Mouse (Mus musculus) ES-E14 (cell line): Measurements from ENCODE around the gene Axin1. TPM values are rescaled to one million over a fixed set of nuclear protein-coding genes. Genes with fewer than 3 reads are reported as not detected.
A peak's percentile ranks its signal among the peaks of the same experiment; 100 is the strongest.

Experiments
- DNase-seq: peaks from one replicate; pipeline ENCODE4 v3.0.0-alpha.2; 2013; ENCODE audit warnings: low read depth, low spot score
- H3K27ac ChIP-seq: 2 replicates; pipeline ENCODE4 v1.5.1; 2012; ENCODE audit warnings: low read depth, mild to moderate bottlenecking, low read length, moderate library complexity, mixed read lengths; ENCODE audit not compliant: poor library complexity, insufficient read depth, severe bottlenecking
- H3K36me3 ChIP-seq: 2 replicates; pipeline ENCODE4 v1.6.1; 2012; ENCODE audit warnings: mild to moderate bottlenecking, low read length, moderate library complexity, mixed read lengths; ENCODE audit not compliant: control insufficient read depth, poor library complexity, insufficient read depth, severe bottlenecking
- H3K4me1 ChIP-seq, 2 experiments: fragments of 150-350 bp in 1 of 2; sonication (generic) in 1 of 2; 2 replicates each; pipeline ENCODE4 v1.6.1; 2012; ENCODE audit warnings: low read length in 2 of 2, mild to moderate bottlenecking in 1 of 2, mixed read lengths in 1 of 2; ENCODE audit not compliant: control insufficient read depth in 2 of 2, insufficient read depth in 2 of 2, poor library complexity in 1 of 2
- H3K4me3 ChIP-seq, 2 experiments: fragments of 150-350 bp in 1 of 2; sonication (generic) in 1 of 2; 2 replicates each; pipeline ENCODE4 v1.5.1; 2012; ENCODE audit warnings: low read length in 2 of 2, low read depth in 1 of 2, mild to moderate bottlenecking in 1 of 2, mixed read lengths in 1 of 2; ENCODE audit not compliant: insufficient read depth in 1 of 2, poor library complexity in 1 of 2, severe bottlenecking in 1 of 2
- H3K9ac ChIP-seq: 2 replicates; pipeline ENCODE4 v1.6.1; 2012; ENCODE audit warnings: low read depth, mild to moderate bottlenecking, low read length, mixed read lengths; ENCODE audit not compliant: poor library complexity, insufficient read depth, severe bottlenecking
- H3K9me3 ChIP-seq: fragments of 150-350 bp; sonication (generic); 2 replicates; pipeline ENCODE4 v1.6.1; 2012; ENCODE audit warnings: low read depth, mild to moderate bottlenecking, low read length; ENCODE audit not compliant: control insufficient read depth, insufficient read depth
- CHD2 ChIP-seq: IDR thresholded peaks from 2 replicates; pipeline ENCODE4 v1.6.1; 2014; ENCODE audit warnings: mild to moderate bottlenecking, low read depth, low read length, inconsistent platforms
- HCFC1 ChIP-seq: IDR thresholded peaks from 2 replicates; pipeline ENCODE4 v1.6.1; 2012; ENCODE audit warnings: low read length, inconsistent platforms, borderline replicate concordance; ENCODE audit not compliant: insufficient read depth
- MAFK ChIP-seq: IDR thresholded peaks from 2 replicates; pipeline ENCODE4 v1.6.1; 2014; ENCODE audit warnings: mild to moderate bottlenecking, low read depth, low read length, inconsistent platforms; ENCODE audit not compliant: insufficient read depth
- ZC3H11A ChIP-seq: IDR thresholded peaks from 2 replicates; pipeline ENCODE4 v1.6.1; 2012; ENCODE audit warnings: low read depth, mild to moderate bottlenecking, inconsistent platforms, low read length, borderline replicate concordance
- ZNF384 ChIP-seq: IDR thresholded peaks from 2 replicates; pipeline ENCODE4 v1.6.1; 2012; ENCODE audit warnings: low read depth, low read length, inconsistent platforms
- in situ Hi-C, 2 experiments: fragments of 600-800 bp; cut with MboI; formaldehyde crosslinking; loops; one replicate each; pipeline ENCODE4 v1.15.1; 2025; ENCODE audit warnings: low sequenced_read_pairs in 2 of 2, inconsistent platforms in 1 of 2; ENCODE audit not compliant: unreplicated experiment in 2 of 2
- total RNA-seq: library from RNA; depleted of rRNA; stranded (reverse); fragments of 300-350 nt; gene quantifications from 2 replicates; pipeline ENCODE4 v1.2.3, GENCODE M21; 2012

Gene Axin1
- total RNA-seq, 1 experiment: 33.6 TPM

DNA sequence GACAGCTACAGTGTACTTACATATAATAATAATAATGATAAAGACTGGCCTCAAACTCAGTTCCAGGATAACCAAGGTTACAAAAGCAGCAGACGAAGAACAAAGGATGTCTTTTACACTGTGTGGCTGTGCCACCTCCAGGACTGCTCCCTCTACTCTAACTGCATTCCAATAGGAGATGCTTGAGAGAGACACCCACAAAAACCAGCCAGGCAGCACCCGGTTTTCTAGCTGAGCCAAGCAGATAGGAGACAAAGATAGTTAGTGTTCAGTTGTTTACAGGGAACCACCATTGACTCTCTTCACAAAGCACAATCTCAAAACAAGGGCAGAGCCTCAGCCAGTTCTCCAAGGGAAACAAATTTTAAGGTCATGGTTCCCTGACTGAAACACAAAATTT is 101.1 kb downstream of the Axin1 start:
- TF ChIP-seq ZC3H11A (no peak), HCFC1 (no peak), ZNF384 (no peak), MAFK (no peak), CHD2 (no peak)
- DNase-seq: no peak
- Histone ChIP-seq H3K27ac (no peak overlapping the region), H3K4me1 (peaks cover 4% of the 10 kb centered on the region in 2 experiments; a peak in 2 of 4 replicates), H3K9me3 (no peaks in the 10 kb centered on the region), H3K9ac (no peak overlapping the region), H3K4me3 (no peak overlapping the region), H3K36me3 (no peaks in the 10 kb centered on the region)
- in situ Hi-C loops: no loop called here

DNA sequence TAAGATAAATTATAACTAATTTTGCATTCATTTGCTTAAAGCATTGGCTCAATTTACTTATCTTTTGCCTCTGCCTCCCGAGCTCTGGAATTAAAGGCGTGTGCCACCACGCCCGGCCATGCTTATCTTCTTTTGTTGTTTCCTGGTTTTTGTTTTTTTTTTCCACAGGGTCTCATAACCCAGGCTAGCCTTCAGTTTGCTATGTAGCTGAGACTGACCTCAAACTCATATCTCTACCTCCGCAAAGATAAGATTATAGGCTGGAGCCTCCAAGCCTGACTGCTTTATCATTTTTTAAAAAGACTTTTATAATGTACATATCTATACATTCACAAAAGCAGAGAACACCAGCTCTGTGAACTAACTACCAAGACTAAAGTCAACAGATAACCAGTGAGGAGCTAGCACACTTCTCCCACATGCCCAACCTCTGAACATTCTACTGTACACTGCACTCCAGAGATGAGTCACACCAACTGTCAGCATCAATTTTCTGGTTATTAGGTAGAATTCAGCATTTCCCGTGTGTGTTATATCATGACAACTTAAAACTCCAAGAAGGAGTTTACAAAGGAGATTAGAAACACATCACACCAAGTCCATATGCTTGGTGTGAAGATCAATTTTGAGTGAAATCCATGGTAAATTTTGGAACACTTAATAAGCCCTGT is 101.8 kb downstream of the Axin1 start:
- H3K9ac ChIP-seq: no peak overlapping the region
- H3K36me3 ChIP-seq: no peaks in the 10 kb centered on the region
- DNase-seq: no peak
- peaks cover 4% of the 10 kb centered on the region in 2 experiments; a peak in 2 of 4 replicates for H3K4me1 ChIP-seq
- H3K4me3 ChIP-seq: no peak overlapping the region
- TF ChIP-seq MAFK: no peak
- 0 out of 2 replicates have a peak, but pooled peaks have one; percentile 13 for TF ChIP-seq ZNF384
- in situ Hi-C loops: no loop called here
- no peak overlapping the region for H3K27ac ChIP-seq
- no peaks in the 10 kb centered on the region for H3K9me3 ChIP-seq

DNA sequence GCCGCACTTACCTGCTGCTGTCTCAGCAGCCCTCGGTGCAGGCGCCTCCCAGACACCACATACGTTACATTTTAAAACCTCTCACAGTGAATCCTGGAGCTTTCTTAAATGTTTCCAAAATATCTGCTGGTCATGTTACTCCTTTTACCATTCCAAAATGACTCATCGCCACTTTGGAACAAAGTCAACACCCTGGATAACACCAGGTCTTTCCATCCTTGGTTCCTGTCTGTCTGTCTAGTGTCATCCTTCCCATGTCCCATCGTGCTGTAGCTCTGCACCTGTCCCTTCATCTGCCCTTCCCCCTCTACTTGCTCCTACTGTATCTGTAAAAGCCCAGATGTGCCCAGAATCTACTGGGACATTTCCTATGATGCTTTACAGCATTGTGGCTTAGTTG is 102.5 kb downstream of the Axin1 start:
- no peak for TF ChIP-seq CHD2
- TF ChIP-seq MAFK: no peak
- TF ChIP-seq HCFC1: no peak
- no peak for TF ChIP-seq ZNF384
- no peak for TF ChIP-seq ZC3H11A
- DNase-seq: no peak
- peaks cover 4% of the 10 kb centered on the region in 2 experiments; a peak in 2 of 4 replicates for H3K4me1 ChIP-seq
- in situ Hi-C loops: no loop called here
- no peak overlapping the region for H3K4me3 ChIP-seq
- H3K36me3 ChIP-seq: no peaks in the 10 kb centered on the region
- H3K9me3 ChIP-seq: no peaks in the 10 kb centered on the region
- no peak overlapping the region for H3K9ac ChIP-seq
- H3K27ac ChIP-seq: no peak overlapping the region

DNA sequence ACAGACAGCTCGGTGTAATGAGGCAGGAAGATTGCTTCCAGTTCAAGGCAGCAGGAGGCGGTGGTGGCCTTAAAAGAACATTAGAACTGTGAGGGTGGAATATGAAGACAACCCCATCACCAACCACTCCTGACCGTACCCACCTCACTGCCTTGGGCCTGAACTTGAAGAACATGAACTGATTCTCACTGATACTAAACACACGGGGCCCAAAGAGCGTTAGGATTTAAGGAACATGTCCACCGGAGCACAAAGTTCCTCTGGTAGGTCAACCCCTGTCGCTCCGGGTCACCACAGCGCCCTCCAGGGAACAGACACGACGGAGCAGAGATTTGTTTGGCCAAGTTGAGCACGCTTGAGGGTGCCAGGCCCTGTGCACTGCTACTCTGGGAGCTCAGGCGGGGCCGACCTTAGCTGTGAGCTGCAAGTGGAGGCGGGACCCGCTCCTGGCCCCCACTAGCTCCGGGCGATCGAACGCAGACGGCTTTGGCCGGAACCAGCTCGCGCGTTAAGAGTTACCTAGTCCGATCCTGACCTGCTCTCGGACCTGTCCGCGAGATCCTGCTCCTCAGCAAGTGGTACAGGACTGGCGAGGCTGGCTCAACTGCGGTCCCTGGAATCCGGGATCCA is 105.1 kb downstream of the Axin1 start:
- in situ Hi-C loops: no loop called here
- Histone ChIP-seq H3K9me3 (no peaks in the 10 kb centered on the region), H3K36me3 (no peaks in the 10 kb centered on the region), H3K4me3 (peak overlapping the region; percentile 71 to 80), H3K9ac (peak overlapping the region; percentile 78), H3K4me1 (peaks cover 4% of the 10 kb centered on the region in 2 experiments; a peak in 2 of 4 replicates), H3K27ac (peak overlapping the region; percentile 46)
- TF ChIP-seq ZC3H11A (no peak), CHD2 (no peak; the same call in 1 of the 2 replicates), ZNF384 (no peak), HCFC1 (no peak), MAFK (no peak)
- peak; percentile 53 for DNase-seq
